Mouse (Mus musculus) olfactory bulb, adult 2 months (tissue): Measurements from ENCODE around the gene Lipc. TPM values are rescaled to one million over a fixed set of nuclear protein-coding genes. Genes with fewer than 3 reads are reported as not detected.

ENCODE experiments used
- H3K27ac ChIP-seq: fragments of 200-500 bp; 2 replicates; pipeline ENCODE4 v1.5.1; 2012; ENCODE audit warnings: low read depth, low read length; ENCODE audit not compliant: insufficient read depth
- H3K4me1 ChIP-seq: fragments of 200-500 bp; 2 replicates; pipeline ENCODE4 v1.6.1; 2012; ENCODE audit warnings: low read length; ENCODE audit not compliant: control insufficient read depth, insufficient read depth
- H3K4me3 ChIP-seq: fragments of 200-500 bp; 2 replicates; pipeline ENCODE4 v1.5.1; 2012; ENCODE audit warnings: mild to moderate bottlenecking, low read depth, low read length, moderate library complexity; ENCODE audit not compliant: insufficient read depth
- CTCF ChIP-seq: fragments of 200-500 bp; IDR thresholded peaks from 2 replicates; pipeline ENCODE4 v1.5.1; 2012; ENCODE audit warnings: low read depth, mild to moderate bottlenecking, low read length, moderate library complexity; ENCODE audit not compliant: insufficient read depth
- POLR2A ChIP-seq: fragments of 200-500 bp; IDR thresholded peaks from 2 replicates; pipeline ENCODE4 v1.6.1; 2012; ENCODE audit warnings: mild to moderate bottlenecking, low read depth, low read length, moderate library complexity; ENCODE audit not compliant: insufficient read depth
- WGBS: fragments of 180-500 bp; shearing (Covaris S2); methylation state at CpG from one replicate; pipeline ENCODE4 v1.1.7; 2018; 5-methylcytosine and 5-hydroxymethylcytosine counted together
- polyA plus RNA-seq: library from polyadenylated mRNA; stranded (reverse); fragments of >200 nt; gene quantifications from 2 replicates; pipeline ENCODE4 v1.2.4, GENCODE M21; 2012; ENCODE audit warnings: low replicate concordance; ENCODE audit not compliant: missing spikeins, insufficient read depth, insufficient read length

The Lipc gene
- polyA plus RNA-seq, 1 experiment: not detected

- WGBS: 86% methylated on average over 7 of the region's 7 CpGs
- Histone ChIP-seq H3K4me3 (no peak overlapping the region), H3K4me1 (no peaks in the 10 kb centered on the region), H3K27ac (no peak overlapping the region)
- TF ChIP-seq POLR2A: no peak
- no peak for TF ChIP-seq CTCF
Measured at GRCm38 (mm10) chr9:70829784-70830488, 122.1 kb downstream of the Lipc start.

- Histone ChIP-seq H3K4me3 (no peak overlapping the region), H3K27ac (no peak overlapping the region), H3K4me1 (no peaks in the 10 kb centered on the region)
- WGBS: 95% methylated on average over 6 of the region's 6 CpGs
- no peak for TF ChIP-seq POLR2A
- TF ChIP-seq CTCF: no peak
Measured at GRCm38 (mm10) chr9:70827911-70828310, 124.1 kb downstream of the Lipc start.

GRCm38 (mm10) chr9:70824103-70824502 is 127.9 kb downstream of the Lipc start:
- no peak overlapping the region for H3K4me3 ChIP-seq
- H3K27ac ChIP-seq: no peak overlapping the region
- H3K4me1 ChIP-seq: no peaks in the 10 kb centered on the region
- TF ChIP-seq POLR2A (no peak), CTCF (no peak)
- WGBS: 93% methylated on average over 3 of the region's 3 CpGs

DNA sequence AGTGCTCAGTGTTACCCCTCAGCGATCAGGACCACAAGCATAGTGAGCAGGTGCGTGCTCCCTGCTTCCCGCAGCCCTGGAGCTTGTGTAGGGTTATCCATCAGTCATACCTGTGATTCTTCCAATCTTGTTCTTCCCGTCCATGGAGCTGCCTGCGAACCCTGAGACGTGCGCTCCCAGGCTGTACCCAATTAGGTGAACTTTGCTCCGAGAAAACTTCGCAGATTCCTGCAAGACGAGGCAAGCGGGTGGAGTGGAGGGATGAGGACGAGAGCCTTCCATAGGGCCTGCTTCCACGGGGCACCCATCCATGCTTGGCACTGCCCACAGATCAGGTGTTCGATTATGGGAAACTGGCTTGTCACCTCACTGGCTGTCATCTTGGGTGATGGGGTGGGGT is 133.3 kb downstream of the Lipc start:
- whole genome bisulfite sequencing: 92% methylated on average over 14 of the region's 14 CpGs
- Histone ChIP-seq H3K4me3 (no peak overlapping the region), H3K27ac (no peak overlapping the region), H3K4me1 (peaks cover 12% of the 10 kb centered on the region)
- TF ChIP-seq CTCF: no peak
- no peak for TF ChIP-seq POLR2A

GRCm38 (mm10) chr9:70817396-70817795 is 134.6 kb downstream of the Lipc start:
- peaks cover 12% of the 10 kb centered on the region for H3K4me1 ChIP-seq
- H3K27ac ChIP-seq: peak overlapping the region; percentile 41
- no peak overlapping the region for H3K4me3 ChIP-seq
- 21% methylated on average over 1 of the region's 1 CpGs for WGBS
- TF ChIP-seq CTCF: no peak
- no peak for TF ChIP-seq POLR2A

DNA sequence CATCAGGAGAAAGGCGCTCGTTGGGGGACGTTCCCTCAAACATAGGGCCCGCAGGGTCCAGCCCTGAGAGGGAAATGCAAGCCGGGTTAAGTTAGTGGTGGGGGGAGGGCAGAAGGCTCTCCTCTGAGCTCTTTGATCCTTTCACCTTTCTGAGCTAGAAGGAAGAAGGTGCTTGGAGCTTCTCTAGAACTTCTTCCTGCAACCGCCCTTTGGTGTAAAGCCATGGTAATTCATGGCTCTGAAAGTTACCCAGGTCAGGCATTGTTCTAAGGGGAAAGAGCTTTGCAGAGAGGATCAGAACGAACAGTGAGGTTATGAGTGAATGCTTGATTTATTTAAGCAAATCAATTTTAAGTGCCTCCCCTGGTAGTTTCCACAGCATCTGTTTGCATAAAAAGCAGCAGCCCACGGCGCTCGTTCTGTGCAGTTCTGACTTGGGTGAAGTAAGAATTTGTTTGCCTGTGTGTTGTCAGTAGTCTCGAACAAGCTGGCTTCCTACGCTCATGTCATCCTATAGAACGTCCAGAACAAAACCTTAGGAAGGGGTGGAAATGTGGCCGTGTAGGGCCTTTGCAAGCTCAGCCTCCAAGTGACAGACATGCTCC is 135.2 kb downstream of the Lipc start:
- WGBS: 61% methylated on average over 14 of the region's 14 CpGs
- Histone ChIP-seq H3K4me3 (no peak overlapping the region), H3K27ac (peak overlapping the region; percentile 41), H3K4me1 (peaks cover 12% of the 10 kb centered on the region)
- TF ChIP-seq CTCF (no peak), POLR2A (no peak)

GRCm38 (mm10) chr9:70812551-70812950 is 139.5 kb downstream of the Lipc start:
- WGBS: 96% methylated on average over 12 of the region's 12 CpGs
- no peak overlapping the region for H3K27ac ChIP-seq
- TF ChIP-seq POLR2A: no peak
- no peak for TF ChIP-seq CTCF
- H3K4me3 ChIP-seq: no peak overlapping the region
- peaks cover 16% of the 10 kb centered on the region for H3K4me1 ChIP-seq

DNA sequence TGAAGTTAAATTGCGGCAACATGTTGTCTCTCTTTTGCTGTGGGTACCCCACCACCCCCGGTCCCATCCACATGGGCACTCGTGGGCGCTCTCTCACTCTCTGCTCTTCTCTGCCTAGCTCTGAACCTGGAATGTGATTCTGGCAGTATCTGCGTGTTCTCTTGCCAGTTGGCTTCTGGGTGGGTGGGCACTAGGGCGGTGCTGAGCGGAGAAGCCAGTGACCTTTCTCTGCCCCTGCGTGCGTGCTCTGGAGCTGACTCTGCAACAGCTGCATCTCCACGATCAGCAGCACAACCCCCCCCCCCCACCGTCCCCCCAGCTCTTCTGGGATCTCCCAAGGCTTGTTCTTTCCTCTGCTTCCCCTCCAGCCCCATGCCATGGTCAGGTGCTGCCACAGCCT is 144.3 kb downstream of the Lipc start:
- Histone ChIP-seq H3K4me3 (no peak overlapping the region), H3K4me1 (peaks cover 7% of the 10 kb centered on the region; the same call in 1 of the 2 replicates), H3K27ac (no peak overlapping the region)
- TF ChIP-seq POLR2A: no peak
- TF ChIP-seq CTCF: no peak
- 69% methylated on average over 11 of the region's 11 CpGs for whole genome bisulfite sequencing

DNA sequence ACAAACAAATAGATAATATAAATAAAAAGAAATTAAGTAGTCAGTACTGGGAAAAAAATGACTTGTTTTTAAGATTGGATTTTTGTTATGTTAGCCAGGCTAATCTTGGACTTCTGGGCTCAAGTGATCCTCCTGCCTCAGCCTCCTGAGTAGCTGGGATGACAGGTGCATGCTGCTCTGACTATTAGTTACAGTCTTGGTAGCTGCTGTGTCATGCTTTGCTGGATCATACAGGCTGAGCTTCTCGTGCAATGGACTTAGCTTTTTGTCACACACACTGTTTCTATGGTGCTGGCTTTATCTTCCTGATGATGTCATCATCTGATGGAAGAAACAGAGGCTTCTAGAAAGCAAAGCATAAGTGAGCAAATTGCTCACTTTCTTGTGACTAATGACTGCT is 146.0 kb downstream of the Lipc start:
- TF ChIP-seq CTCF (no peak), POLR2A (no peak)
- WGBS: 36% methylated on average over 1 of the region's 1 CpGs
- Histone ChIP-seq H3K27ac (no peak overlapping the region), H3K4me1 (peaks cover 11% of the 10 kb centered on the region), H3K4me3 (no peak overlapping the region)
